Mouse (Mus musculus) olfactory bulb, adult 2 months (tissue): Measurements from ENCODE around the gene Mia. TPM values are rescaled to one million over a fixed set of nuclear protein-coding genes. Genes with fewer than 3 reads are reported as not detected.

Experiments used
- H3K27ac ChIP-seq: fragments of 200-500 bp; 2 replicates; pipeline ENCODE4 v1.5.1; 2012; ENCODE audit warnings: low read depth, low read length; ENCODE audit not compliant: insufficient read depth
- H3K4me1 ChIP-seq: fragments of 200-500 bp; 2 replicates; pipeline ENCODE4 v1.6.1; 2012; ENCODE audit warnings: low read length; ENCODE audit not compliant: control insufficient read depth, insufficient read depth
- H3K4me3 ChIP-seq: fragments of 200-500 bp; 2 replicates; pipeline ENCODE4 v1.5.1; 2012; ENCODE audit warnings: mild to moderate bottlenecking, low read depth, low read length, moderate library complexity; ENCODE audit not compliant: insufficient read depth
- CTCF ChIP-seq: fragments of 200-500 bp; IDR thresholded peaks from 2 replicates; pipeline ENCODE4 v1.5.1; 2012; ENCODE audit warnings: low read depth, mild to moderate bottlenecking, low read length, moderate library complexity; ENCODE audit not compliant: insufficient read depth
- POLR2A ChIP-seq: fragments of 200-500 bp; IDR thresholded peaks from 2 replicates; pipeline ENCODE4 v1.6.1; 2012; ENCODE audit warnings: mild to moderate bottlenecking, low read depth, low read length, moderate library complexity; ENCODE audit not compliant: insufficient read depth
- WGBS: fragments of 180-500 bp; shearing (Covaris S2); methylation state at CpG from one replicate; pipeline ENCODE4 v1.1.7; 2018; 5-methylcytosine and 5-hydroxymethylcytosine counted together
- polyA plus RNA-seq: library from polyadenylated mRNA; stranded (reverse); fragments of >200 nt; gene quantifications from 2 replicates; pipeline ENCODE4 v1.2.4, GENCODE M21; 2012; ENCODE audit warnings: low replicate concordance; ENCODE audit not compliant: missing spikeins, insufficient read depth, insufficient read length

Mia gene
- polyA plus RNA-seq, result not detected in 2 replicates

DNA sequence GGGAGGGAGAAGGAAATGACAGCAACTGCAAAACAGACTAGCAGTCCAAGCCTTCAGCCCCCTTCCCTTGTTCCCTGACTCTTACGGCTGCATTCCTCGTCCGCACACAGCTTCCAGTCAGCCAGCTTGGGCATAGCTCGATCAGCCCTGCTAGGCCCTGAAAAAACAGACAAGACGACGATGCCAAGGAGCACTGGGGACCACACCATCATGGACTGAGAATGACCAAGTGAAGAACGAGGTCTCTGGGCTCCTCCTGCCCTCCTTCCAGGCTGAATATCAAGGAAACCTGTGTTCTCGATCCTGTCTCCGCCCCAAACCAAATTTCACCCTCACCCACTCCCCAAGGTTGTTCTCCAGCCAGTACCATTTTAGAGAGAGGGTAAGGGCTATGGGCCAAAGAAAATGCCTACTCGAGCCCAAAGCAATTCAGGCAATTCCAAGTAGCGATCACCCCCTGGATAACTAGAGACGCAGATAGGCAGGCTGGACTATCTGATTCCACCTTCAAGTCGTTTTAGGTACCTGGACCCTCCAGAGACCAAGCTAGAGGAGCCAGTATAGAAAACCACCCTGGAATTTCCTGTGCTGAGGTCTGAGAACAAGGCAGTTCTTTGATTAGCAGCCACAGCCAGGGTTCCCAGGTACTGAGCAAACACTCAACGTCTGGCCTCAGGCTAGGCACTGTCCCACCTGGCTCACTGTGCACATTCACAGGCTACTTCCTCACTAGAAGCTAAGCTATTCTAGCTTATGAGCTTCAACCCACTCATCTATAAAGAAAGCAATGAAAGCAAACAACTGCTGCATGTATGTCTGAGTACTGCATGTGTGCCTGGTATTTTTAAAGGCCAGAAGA is at the start of gene Mia, which contains the start of gene Gm21983:
Gene Mia (minus strand): TSS at position 321 of the 859 bp plus-strand sequence.
Gene Gm21983 (minus strand): TSS at position 250 of the 859 bp plus-strand sequence.
- TF ChIP-seq CTCF (no peak), POLR2A (no peak)
- no peak within 1 kb of the TSS for H3K4me3 ChIP-seq
- H3K27ac ChIP-seq, result no peak within 1 kb of the TSS
- H3K4me1 ChIP-seq, result no peaks in the 10 kb centered on the region
- 68% methylated on average over 14 of the region's 14 CpGs for WGBS

DNA sequence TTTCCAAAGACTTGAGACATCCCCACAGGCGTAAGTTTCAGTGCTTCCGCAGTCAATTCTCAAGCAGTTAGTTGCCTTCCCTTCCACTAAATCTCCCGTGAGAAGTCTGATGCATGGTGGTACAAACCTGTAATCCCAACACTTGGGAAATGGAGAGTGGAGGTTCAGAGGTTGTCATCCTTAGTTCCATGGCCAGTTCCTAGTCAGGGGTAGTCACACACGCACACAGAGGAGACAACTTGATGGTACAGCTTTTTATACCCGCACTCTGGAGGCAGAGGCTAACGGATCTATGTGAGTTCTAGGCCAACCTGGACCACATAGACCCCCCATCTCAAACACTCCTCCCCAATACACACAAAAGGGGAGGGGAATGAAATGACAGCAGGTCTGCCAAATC is 47.9 kb upstream of the Mia start:
- Histone ChIP-seq H3K4me3 (peak overlapping the region; percentile 91), H3K4me1 (peaks cover 49% of the 10 kb centered on the region), H3K27ac (peak overlapping the region; percentile 65)
- 11% methylated on average over 6 of the region's 6 CpGs for WGBS
- TF ChIP-seq CTCF, result no peak

DNA sequence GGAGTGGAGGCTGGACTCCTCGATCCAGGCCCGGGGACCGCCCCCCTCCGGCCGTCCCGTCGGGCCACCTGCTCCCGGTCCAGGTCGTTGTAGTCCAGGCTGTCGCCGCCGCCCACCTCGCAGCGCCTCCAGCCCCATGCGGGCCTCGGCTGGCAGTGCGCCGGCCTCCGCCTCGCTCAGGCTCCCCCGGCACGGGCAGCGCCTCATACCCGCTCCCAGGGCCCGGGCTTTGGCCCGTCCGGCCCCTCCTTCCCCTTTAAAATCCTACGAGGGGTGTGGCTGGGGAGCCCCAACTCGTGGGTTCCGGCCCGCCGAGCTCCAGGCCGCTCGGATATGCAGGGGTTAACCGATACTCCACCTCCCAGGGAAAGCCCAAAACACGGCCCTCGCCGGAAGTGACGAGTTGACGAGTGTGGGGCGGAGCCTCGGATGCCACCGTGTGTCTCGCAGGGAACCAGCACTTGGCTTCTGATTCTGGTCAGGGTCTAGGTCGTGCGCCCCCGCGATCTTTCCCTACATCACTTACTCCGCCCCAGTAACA is 47.4 kb upstream of the Mia start, which contains the start of gene Itpkc:
Gene Itpkc (minus strand): TSS at position 381 of the 541 bp plus-strand sequence.
- peak; percentile 86 for TF ChIP-seq POLR2A
- no peak for TF ChIP-seq CTCF
- Histone ChIP-seq H3K4me1 (peaks cover 45% of the 10 kb centered on the region), H3K4me3 (peak within 1 kb of the TSS; percentile 91), H3K27ac (peak within 1 kb of the TSS; percentile 65)
- under 1% methylated on average over 49 of the region's 49 CpGs for WGBS

DNA sequence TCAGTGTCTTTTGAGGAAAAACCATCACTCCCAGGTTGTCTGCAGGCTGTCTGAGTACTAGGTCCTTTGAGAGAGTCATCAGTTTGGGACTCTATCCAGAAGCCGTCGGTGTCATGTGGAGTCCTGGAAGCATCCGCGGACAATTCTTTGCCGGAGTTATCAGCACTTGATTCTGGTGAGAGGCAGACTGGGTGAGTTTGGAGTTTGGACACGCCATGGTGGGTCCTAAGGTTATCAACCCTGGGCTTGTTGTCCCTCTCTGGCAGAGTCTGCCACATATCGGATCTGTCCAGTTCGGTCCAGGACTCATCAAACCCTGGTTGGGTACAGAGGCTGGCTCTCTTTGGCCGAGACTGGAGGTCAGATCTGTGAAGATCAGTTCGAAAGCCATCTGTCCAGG is 46.7 kb upstream of the Mia start:
- Histone ChIP-seq H3K4me3 (peak overlapping the region; percentile 91), H3K4me1 (peaks cover 42% of the 10 kb centered on the region), H3K27ac (peak overlapping the region; percentile 55; the same call in 1 of the 2 replicates)
- 2% methylated on average over 10 of the region's 10 CpGs for WGBS
- TF ChIP-seq POLR2A (no peak), CTCF (no peak)

DNA sequence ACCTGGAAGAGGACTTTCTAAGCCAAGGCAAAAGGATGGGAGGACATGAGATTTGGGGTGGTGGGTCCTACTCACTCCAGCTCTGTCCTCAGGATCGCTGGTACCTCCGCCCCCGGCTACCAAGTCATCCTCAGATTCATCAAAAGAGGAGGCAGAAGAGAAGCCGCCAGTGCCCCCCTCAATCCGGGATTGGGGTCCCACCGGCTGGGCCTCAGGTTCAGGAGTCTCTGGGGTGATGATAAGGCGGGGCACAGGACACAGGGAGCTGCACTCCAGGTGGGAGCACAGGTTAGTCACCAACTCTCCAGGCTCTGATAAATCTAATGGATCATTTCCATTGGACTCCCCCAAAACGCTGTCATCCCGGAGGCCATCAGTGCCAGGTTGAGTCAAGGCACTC is 46.3 kb upstream of the Mia start:
- 21% methylated on average over 9 of the region's 9 CpGs for WGBS
- H3K4me3 ChIP-seq, result peak overlapping the region; percentile 91
- no peak overlapping the region for H3K27ac ChIP-seq
- TF ChIP-seq CTCF (no peak), POLR2A (no peak)
- peaks cover 39% of the 10 kb centered on the region for H3K4me1 ChIP-seq

DNA sequence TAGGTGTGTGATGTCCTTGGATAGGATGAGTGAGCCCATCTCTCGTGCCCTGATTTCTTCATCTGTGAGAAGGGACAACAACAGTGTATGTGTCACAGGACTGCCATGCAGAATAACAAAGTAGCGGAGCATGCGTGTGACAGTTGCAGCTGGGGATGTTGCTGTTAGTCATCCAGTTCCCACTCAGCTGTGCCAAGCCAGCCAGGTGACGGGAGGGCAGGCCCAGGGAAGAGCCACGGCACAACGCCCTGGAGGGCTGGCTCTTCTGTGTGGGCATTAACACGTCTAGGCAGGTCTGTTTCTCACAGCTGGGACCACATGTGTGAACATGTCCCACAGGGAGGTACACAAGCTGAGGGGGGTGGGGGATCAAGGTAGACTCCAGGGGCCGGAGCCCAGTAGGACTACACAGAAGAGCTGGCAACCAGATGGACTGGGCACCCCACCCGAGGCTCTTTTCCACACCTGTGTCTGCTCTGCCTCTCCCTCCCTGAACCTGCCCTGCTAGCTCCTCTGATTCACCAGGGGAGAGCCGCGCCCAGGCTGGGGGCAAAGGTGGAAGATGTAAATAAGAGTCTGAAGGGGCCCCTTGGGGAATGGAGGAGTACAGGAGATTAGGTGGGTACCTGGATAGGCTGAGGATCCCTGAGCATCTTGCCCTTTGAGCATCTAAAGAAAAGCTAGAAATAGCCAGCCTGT is 44.1 kb upstream of the Mia start:
- peaks cover 30% of the 10 kb centered on the region for H3K4me1 ChIP-seq
- TF ChIP-seq POLR2A (no peak), CTCF (no peak)
- 40% methylated on average over 11 of the region's 11 CpGs for WGBS
- H3K27ac ChIP-seq, result no peak overlapping the region
- peak overlapping the region; percentile 23 for H3K4me3 ChIP-seq

DNA sequence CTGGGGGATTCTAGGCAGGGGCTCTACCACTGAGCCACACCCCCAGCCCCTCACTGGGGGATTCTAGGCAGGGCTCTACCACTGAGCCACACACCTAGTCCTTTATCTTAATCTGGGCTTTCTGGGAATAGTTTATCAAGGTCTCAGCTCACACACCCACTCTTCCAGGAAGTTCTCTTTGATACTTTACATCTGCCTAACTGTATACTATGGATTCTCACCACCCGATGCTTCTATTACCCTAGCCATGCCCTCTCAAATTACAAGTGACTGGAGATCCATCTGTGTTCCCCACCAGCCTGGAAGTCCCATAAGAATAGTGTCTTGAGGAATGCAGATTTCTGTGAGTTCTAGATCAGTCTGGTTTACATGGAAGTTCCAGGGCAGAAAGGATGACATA is 41.6 kb upstream of the Mia start:
- WGBS, result 74% methylated on average over 1 of the region's 1 CpGs
- TF ChIP-seq POLR2A (no peak), CTCF (no peak)
- no peak overlapping the region for H3K27ac ChIP-seq
- H3K4me1 ChIP-seq, result peaks cover 25% of the 10 kb centered on the region
- no peak overlapping the region for H3K4me3 ChIP-seq

DNA sequence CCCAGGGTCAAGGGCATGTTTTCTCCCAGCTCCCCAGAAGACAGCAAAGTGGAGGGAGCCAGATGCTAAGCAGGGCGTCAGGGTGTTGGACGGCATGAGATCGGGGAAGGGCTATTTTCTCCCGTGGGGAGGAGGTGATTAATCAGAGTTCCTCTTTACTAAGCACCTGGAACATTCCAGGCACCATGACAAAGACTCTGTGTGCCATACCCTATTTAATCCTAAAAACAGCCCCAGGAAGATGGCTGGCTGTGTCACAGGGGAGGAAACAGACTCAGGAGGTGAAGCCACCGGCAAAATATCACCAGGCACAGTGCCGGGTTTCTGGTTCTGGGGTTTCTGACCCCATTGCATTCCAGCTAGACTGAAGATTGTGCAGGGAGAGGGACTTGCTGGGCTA is 41.0 kb upstream of the Mia start:
- no peak overlapping the region for H3K4me3 ChIP-seq
- H3K4me1 ChIP-seq, result peaks cover 19% of the 10 kb centered on the region
- TF ChIP-seq CTCF (no peak), POLR2A (no peak)
- no peak overlapping the region for H3K27ac ChIP-seq
- WGBS, result 48% methylated on average over 6 of the region's 6 CpGs

DNA sequence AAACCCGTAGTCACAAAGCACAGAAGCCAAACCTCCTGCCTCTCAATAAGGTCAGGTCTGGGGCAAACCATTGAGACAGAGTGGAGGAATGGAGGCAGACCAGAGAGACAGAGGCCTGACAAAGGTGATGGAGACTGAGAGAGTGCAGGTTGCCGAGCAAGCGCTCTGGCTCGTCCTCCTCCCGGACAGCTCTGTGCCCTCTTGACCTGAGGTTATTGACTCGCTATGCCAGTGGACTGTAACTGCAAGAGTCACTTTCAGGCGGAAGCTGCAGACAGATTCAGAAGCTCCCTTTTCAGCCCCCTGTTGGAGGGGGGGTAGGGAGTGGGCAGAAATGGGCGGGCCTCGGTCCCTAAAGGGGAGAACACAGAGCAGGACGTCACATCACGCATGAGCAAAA is 39.0 kb upstream of the Mia start:
- TF ChIP-seq CTCF, result no peak
- no peak for TF ChIP-seq POLR2A
- peaks cover 4% of the 10 kb centered on the region for H3K4me1 ChIP-seq
- 85% methylated on average over 11 of the region's 11 CpGs for WGBS
- no peak overlapping the region for H3K4me3 ChIP-seq
- H3K27ac ChIP-seq, result no peak overlapping the region
